Mouse (Mus musculus) liver, embryonic 14.5 days (tissue): ENCODE data around the gene Pds5b. TPM values are rescaled to one million over a fixed set of nuclear protein-coding genes. Genes with fewer than 3 reads are reported as not detected.
"Not testable (repeated sequence)": the region's sequence is repeated elsewhere in the genome, so short reads cannot be mapped to it uniquely, and the experiment has no call there.

ENCODE experiments used
- ATAC-seq: fragments of 200-750 bp; cut with Nextera tagmentation; 2 replicates; pipeline ENCODE4 v1.8.0; 2017; ENCODE audit warnings: moderate number of reproducible peaks, mild to moderate bottlenecking, moderate library complexity; ENCODE audit not compliant: insufficient read depth
- DNase-seq, 3 experiments: peaks; one replicate each; pipeline ENCODE4 v3.0.0-alpha.2; 2012 to 2013; ENCODE audit warnings: low read depth in 3 of 3, low spot score in 3 of 3
- H3K27ac ChIP-seq: fragments of 300-500 bp; sonication (generic); 2 replicates; pipeline ENCODE4 v1.5.1; 2014; ENCODE audit warnings: moderate library complexity, mild to moderate bottlenecking, control low read depth, inconsistent platforms
- H3K27me3 ChIP-seq: fragments of 300-500 bp; sonication (generic); 2 replicates; pipeline ENCODE4 v1.6.1; 2014; ENCODE audit warnings: mild to moderate bottlenecking, low read length, moderate library complexity; ENCODE audit not compliant: control insufficient read depth, insufficient read depth
- H3K36me3 ChIP-seq: fragments of 300-500 bp; sonication (generic); replicated peaks from 2 replicates; pipeline ENCODE4 v1.6.1; 2014; ENCODE audit warnings: low read depth; ENCODE audit not compliant: control insufficient read depth, insufficient read depth
- H3K4me1 ChIP-seq, 2 experiments: fragments of 200-500 bp in 1 of 2; fragments of 300-500 bp in 1 of 2; sonication (generic) in 1 of 2; replicated peaks; 2 replicates each; pipeline ENCODE4 v1.6.1; 2012 to 2014; ENCODE audit warnings: antibody characterized with exemption in 1 of 2, inconsistent platforms in 1 of 2, low read length in 1 of 2; ENCODE audit not compliant: control insufficient read depth in 2 of 2, insufficient read depth in 2 of 2
- H3K4me2 ChIP-seq: fragments of 300-500 bp; sonication (generic); 2 replicates; pipeline ENCODE4 v1.6.1; 2014; ENCODE audit warnings: low read depth, mild to moderate bottlenecking, control low read depth, moderate library complexity
- H3K4me3 ChIP-seq, 2 experiments: fragments of 200-500 bp in 1 of 2; fragments of 300-500 bp in 1 of 2; sonication (generic) in 1 of 2; 2 replicates each; pipeline ENCODE4 v1.5.1; 2012 to 2014; ENCODE audit warnings: low read depth in 2 of 2, low read length in 2 of 2, mild to moderate bottlenecking in 2 of 2, control low read depth in 1 of 2, inconsistent platforms in 1 of 2, moderate library complexity in 1 of 2; ENCODE audit not compliant: insufficient read depth in 1 of 2
- H3K9ac ChIP-seq: fragments of 300-500 bp; sonication (generic); replicated peaks from 2 replicates; pipeline ENCODE4 v1.6.1; 2014; ENCODE audit warnings: mild to moderate bottlenecking, control low read depth, moderate library complexity
- H3K9me3 ChIP-seq: fragments of 300-500 bp; sonication (generic); 2 replicates; pipeline ENCODE4 v1.6.1; 2016; ENCODE audit warnings: low read length, mixed read lengths; ENCODE audit not compliant: control insufficient read depth
- CTCF ChIP-seq: IDR thresholded peaks from 2 replicates; pipeline ENCODE4 v1.5.1; 2016; ENCODE audit warnings: antibody characterized with exemption, low read depth, control low read depth
- EP300 ChIP-seq: IDR thresholded peaks from 2 replicates; pipeline ENCODE4 v1.6.1; 2016; ENCODE audit warnings: antibody characterized with exemption, low read depth
- WGBS: fragments of 180-500 bp; shearing (Covaris S2); extraction: QIAGEN DNeasy Blood & Tissue Kit; methylation state at CpG from one replicate; pipeline ENCODE4 v1.1.7; 2014; ENCODE audit not compliant: insufficient replicate concordance; 5-methylcytosine and 5-hydroxymethylcytosine counted together
- polyA plus RNA-seq, 2 experiments: library from polyadenylated mRNA; depleted of rRNA in 1 of 2; stranded (reverse) in 1 of 2; unstranded in 1 of 2; fragments of >200 nt; fragmentation: Nextera tagmentation in 1 of 2; extraction: Ambion mirVana in 1 of 2; gene quantifications; 2 replicates each; pipeline versions ENCODE4 v1.2.1 to v1.2.3; 2012 to 2014

Pds5b gene
- polyA plus RNA-seq, 2 experiments: 7.0 to 11.0 TPM

DNA sequence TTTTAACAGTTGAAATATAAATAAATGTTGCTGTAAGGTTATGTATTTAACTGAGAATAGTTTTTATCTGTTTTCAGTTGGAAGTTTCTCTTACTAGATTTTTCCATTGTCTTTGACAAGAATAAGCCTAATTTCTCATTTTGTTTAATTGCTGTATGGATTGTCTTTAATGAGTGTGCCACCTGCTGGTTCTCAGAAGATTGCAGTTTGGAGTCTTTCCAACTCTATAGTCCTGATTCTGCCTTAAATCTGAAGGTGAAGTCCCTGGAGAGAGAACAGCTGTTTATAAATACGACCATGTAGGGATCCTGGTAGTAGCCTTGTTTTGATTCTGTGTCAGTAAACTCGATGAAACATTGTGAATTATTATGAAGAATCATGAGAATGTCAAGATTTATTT is 29.2 kb downstream of the Pds5b start:
- Histone ChIP-seq H3K4me1 (peaks cover 8 to 10% of the 10 kb centered on the region in 2 experiments), H3K4me2 (no peak overlapping the region), H3K27me3 (no peaks in the 10 kb centered on the region), H3K4me3 (no peak overlapping the region), H3K9me3 (no peaks in the 10 kb centered on the region), H3K9ac (no peak overlapping the region), H3K27ac (no peak overlapping the region), H3K36me3 (no peaks in the 10 kb centered on the region)
- ATAC-seq: no peak
- DNase-seq: peak in 1 of 3 experiments; percentile 20
- no peak for TF ChIP-seq EP300
- peak; percentile 44; the same call in 1 of the 2 replicates for TF ChIP-seq CTCF
- WGBS: 47% methylated on average over 2 of the region's 2 CpGs

GRCm38 (mm10) chr5:150706651-150707050 is 33.1 kb downstream of the Pds5b start:
- H3K4me3 ChIP-seq, H3K27ac ChIP-seq, H3K27me3 ChIP-seq, H3K4me2 ChIP-seq, H3K9me3 ChIP-seq, H3K9ac ChIP-seq, DNase-seq, ATAC-seq, H3K36me3 ChIP-seq: not testable (repeated sequence)
- peaks cover 10% of the 10 kb centered on the region in 2 experiments for H3K4me1 ChIP-seq
- WGBS: 47% methylated on average over 1 of the region's 1 CpGs

- H3K36me3 ChIP-seq, H3K27me3 ChIP-seq, H3K4me3 ChIP-seq, H3K4me2 ChIP-seq, H3K9me3 ChIP-seq, H3K9ac ChIP-seq: not testable (repeated sequence)
- peaks cover 10% of the 10 kb centered on the region in 2 experiments for H3K4me1 ChIP-seq
- WGBS: 32% methylated on average over 3 of the region's 3 CpGs
- peak overlapping the region; percentile 20; the same call in 1 of the 2 replicates for H3K27ac ChIP-seq
- DNase-seq: peak in 2 of 3 experiments; percentile 17 to 29
- peak; percentile 87 for ATAC-seq
Measured at GRCm38 (mm10) chr5:150707181-150707580, 33.6 kb downstream of the Pds5b start.

DNA sequence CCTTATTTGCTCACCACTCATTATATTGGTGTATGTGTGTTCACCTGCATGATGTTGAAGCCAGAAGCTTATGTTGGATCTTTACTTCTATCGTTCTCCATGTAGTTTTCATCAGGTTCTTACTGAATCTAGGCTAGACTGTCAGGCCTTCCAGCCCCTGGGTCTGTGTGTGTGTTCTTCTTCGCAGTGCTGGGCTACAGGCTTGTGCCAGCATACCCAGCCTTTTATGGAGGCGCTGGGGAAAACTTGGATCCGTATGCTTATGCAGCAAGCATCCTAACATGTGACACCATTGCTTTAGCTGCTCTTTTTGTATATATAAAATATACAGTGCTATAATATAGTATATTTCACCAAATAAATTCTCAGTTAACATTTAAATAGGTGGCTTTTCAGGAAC is 38.0 kb downstream of the Pds5b start:
- H3K27me3 ChIP-seq: no peaks in the 10 kb centered on the region
- ATAC-seq: no peak
- no peak for DNase-seq

DNA sequence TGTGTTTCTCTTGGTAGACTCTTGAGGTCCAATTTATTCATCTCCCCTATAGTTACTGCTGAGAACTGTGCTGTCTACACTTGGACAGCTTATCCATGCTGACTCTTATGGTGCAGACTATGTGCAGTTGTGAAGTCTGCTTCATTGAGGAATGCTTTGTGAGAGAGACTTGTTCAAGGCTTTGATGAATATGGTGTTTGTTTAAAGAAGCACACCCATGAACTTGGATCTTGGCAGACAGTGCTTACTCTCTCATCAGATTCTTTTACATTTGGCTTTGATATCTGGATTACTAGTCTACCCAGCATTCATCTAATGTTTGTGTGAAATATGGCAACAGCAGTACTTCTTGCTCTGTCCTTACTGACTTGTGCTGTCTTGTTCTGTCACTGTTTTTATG is 39.9 kb downstream of the Pds5b start:
- no peaks in the 10 kb centered on the region for H3K36me3 ChIP-seq
- no peak overlapping the region for H3K9ac ChIP-seq
- H3K27ac ChIP-seq: no peak overlapping the region
- no peak overlapping the region for H3K4me3 ChIP-seq
- no peaks in the 10 kb centered on the region for H3K9me3 ChIP-seq
- no peak for ATAC-seq
- TF ChIP-seq CTCF (no peak), EP300 (no peak)
- no peaks in the 10 kb centered on the region for H3K27me3 ChIP-seq
- no peak overlapping the region for H3K4me2 ChIP-seq
- H3K4me1 ChIP-seq: peaks cover 1 to 10% of the 10 kb centered on the region in 2 experiments; a peak in 1 of 4 replicates
- no peak for DNase-seq

More for the DNA sequence above, 38.0 kb downstream of the Pds5b start:
- H3K9me3 ChIP-seq: no peaks in the 10 kb centered on the region
- no peak for TF ChIP-seq EP300
- TF ChIP-seq CTCF: no peak
- no peak overlapping the region for H3K4me3 ChIP-seq
- no peak overlapping the region for H3K9ac ChIP-seq
- no peaks in the 10 kb centered on the region for H3K36me3 ChIP-seq
- H3K4me1 ChIP-seq: peaks cover 11 to 18% of the 10 kb centered on the region in 2 experiments
- WGBS: 80% methylated on average over 4 of the region's 4 CpGs
- H3K27ac ChIP-seq: no peak overlapping the region
- H3K4me2 ChIP-seq: no peak overlapping the region

GRCm38 (mm10) chr5:150717775-150718174 is 44.2 kb downstream of the Pds5b start:
- peaks cover 1 to 8% of the 10 kb centered on the region in 2 experiments; a peak in 1 of 4 replicates for H3K4me1 ChIP-seq
- no peak overlapping the region for H3K4me3 ChIP-seq
- H3K9me3 ChIP-seq: no peaks in the 10 kb centered on the region
- H3K9ac ChIP-seq: no peak overlapping the region
- H3K36me3 ChIP-seq: no peaks in the 10 kb centered on the region
- 24% methylated on average over 4 of the region's 4 CpGs for WGBS
- no peak overlapping the region for H3K4me2 ChIP-seq
- H3K27me3 ChIP-seq: no peaks in the 10 kb centered on the region
- peak in 2 of 3 experiments; percentile 20 to 24 for DNase-seq
- H3K27ac ChIP-seq: no peak overlapping the region
- TF ChIP-seq EP300 (no peak), CTCF (peak; percentile 71)
- ATAC-seq: peak; percentile 44; the same call in 1 of the 2 replicates
